Mouse (Mus musculus) retina, embryonic 14.5 days (tissue): ENCODE results near the gene Tmem45b.
A peak's percentile ranks its signal among the peaks of the same experiment; 100 is the strongest.

Experiments used
- DNase-seq: peaks from one replicate; pipeline ENCODE4 v3.0.0-alpha.2; 2015; ENCODE audit warnings: low spot score

The Tmem45b gene

DNA sequence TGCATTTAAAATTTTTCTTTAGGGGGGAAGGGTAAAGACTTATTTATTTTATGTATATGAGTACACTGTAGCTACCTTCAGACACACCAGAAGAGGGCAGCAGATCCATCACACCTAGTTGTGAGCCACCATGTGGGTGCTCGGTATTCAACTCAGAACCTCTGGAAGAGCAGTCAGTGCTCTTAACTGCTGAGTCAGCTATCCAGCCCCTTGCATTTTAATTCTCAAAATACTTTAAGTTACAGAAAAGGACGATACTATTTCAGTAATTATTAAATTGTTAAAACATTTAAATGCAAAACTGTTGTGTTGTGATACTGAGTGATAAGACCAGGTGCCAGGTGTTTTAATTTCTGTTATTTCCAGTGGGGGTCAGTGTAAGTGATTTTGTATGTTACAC, 60.0 kb downstream of the Tmem45b start:
- DNase-seq, result no peak

- peak; percentile 84 for DNase-seq
Measured at GRCm38 (mm10) chr9:31400441-31400840, 63.8 kb downstream of the Tmem45b start.

DNA sequence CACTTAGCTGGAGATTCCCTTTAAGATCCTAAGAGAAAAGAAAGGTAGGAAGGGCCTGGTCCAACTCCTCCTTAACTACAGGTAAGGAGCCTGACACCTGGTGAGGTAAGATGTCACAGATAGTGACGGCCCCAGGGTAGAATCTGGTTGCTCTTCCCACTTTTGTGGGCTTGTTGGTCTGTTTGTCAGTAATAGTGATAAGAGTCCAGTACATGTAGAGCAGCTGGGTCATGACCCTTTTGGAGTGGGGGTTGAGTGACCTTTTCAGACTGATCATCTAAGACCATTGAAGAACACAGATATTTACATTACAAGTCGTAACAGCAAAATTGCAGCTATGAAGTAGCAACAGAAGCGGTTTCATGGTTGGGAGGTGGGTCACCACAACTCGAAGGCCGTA, 77.1 kb downstream of the Tmem45b start:
- DNase-seq, result no peak

DNA sequence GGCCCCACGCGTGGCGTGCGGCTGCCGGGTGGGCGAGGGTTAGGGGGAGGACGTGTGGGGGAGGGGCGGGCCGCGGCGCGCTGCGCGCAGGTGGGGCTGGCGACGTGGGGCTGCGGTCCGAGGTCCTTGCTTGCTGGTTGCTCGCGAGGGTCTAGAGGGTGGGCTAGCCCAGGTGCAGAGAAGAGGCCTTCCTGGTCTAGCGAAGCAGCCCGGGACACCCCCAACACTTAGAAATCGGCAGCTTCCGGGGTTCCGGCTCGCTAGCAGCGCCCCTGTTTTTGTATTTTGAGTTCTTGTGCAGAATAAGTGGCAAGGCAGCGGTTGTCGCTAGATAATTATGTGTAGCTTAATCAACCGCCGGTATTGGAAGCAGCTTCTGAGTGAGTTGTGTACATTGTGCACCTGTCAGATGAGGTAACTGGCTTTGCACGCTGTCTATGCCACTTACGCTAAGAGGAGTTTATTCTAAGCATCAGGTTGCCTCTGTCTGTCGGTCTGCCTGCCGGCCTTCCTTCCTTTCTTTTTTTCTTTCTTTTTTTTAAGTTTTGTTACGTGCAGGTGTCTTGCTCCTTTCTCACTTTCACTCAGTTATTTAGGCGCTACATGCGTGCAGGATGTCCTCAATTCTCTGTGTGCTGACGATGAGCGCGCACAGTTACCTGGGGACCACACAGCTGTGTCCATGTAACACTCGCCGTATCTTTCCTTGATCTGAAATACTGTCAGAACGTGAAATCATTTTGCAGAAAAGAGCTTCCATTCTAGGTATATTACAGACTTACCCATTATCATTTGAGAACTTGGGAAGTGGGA, 77.7 kb downstream of the Tmem45b start:
- no peak for DNase-seq

GRCm38 (mm10) chr9:31385947-31386354, 78.3 kb downstream of the Tmem45b start, which contains the start of gene Nfrkb:
TSS of gene Nfrkb (plus strand) at chr9:31386192.
- peak; percentile 96 for DNase-seq

- DNase-seq, result no peak
Measured at GRCm38 (mm10) chr9:31385500-31385869, 78.8 kb downstream of the Tmem45b start.

- DNase-seq, result no peak
Measured at GRCm38 (mm10) chr9:31384786-31385499, 79.3 kb downstream of the Tmem45b start.

GRCm38 (mm10) chr9:31376661-31377060, 87.6 kb downstream of the Tmem45b start:
- no peak for DNase-seq
